Mouse (Mus musculus): ENCODE results near the gene Rbfox1. TPM values are rescaled to one million over a fixed set of nuclear protein-coding genes. Genes with fewer than 3 reads are reported as not detected.

Gene Rbfox1
- total and polyA plus RNA-seq, 2 experiments, result 0.09 TPM; not detected in 1

GRCm38 (mm10) chr16:6532077-6532995 is 647.2 kb downstream of the Rbfox1 start:
- WGBS, result 76% methylated on average over 9 of the region's 9 CpGs
- Histone ChIP-seq H3K36me3 (ENCODE audit: control insufficient read depth, insufficient read depth, low read length) (no peaks in the 10 kb centered on the region), H3K79me2 (ENCODE audit: control insufficient read depth, insufficient read depth, low read length) (no peaks in the 10 kb centered on the region), H3K27me3 (ENCODE audit: control insufficient read depth, insufficient read depth, low read length) (no peaks in the 10 kb centered on the region), H3K9ac (ENCODE audit: low read depth, low read length) (no peak overlapping the region), H3K4me1 (ENCODE audit: control insufficient read depth, insufficient read depth, low read length) (no peaks in the 10 kb centered on the region), H3K27ac (replicated peaks; ENCODE audit: insufficient read depth, low read depth, low read length) (no peak overlapping the region), H3K4me3 (ENCODE audit: insufficient read depth, low read depth, low read length) (no peak overlapping the region)
- TF ChIP-seq POLR2A (IDR thresholded peaks at IDR 0.05; ENCODE audit: extremely low read depth, insufficient read depth, low read length) (no peak), CTCF (IDR thresholded peaks at IDR 0.05; ENCODE audit: low read depth, low read length) (no peak)
- DNase-seq (ENCODE audit: extremely low read depth, low read depth, low spot score), result no peak

- H3K9ac ChIP-seq (ENCODE audit: low read depth, low read length), result no peak overlapping the region
- H3K27ac ChIP-seq (replicated peaks; ENCODE audit: insufficient read depth, low read depth, low read length), result no peak overlapping the region
- DNase-seq (ENCODE audit: extremely low read depth, low read depth, low spot score), result peak; percentile 5
- no peaks in the 10 kb centered on the region for H3K79me2 ChIP-seq (ENCODE audit: control insufficient read depth, insufficient read depth, low read length)
- WGBS, result 41% methylated on average over 4 of the region's 4 CpGs
- no peaks in the 10 kb centered on the region for H3K4me1 ChIP-seq (ENCODE audit: control insufficient read depth, insufficient read depth, low read length)
- H3K27me3 ChIP-seq (ENCODE audit: control insufficient read depth, insufficient read depth, low read length), result no peaks in the 10 kb centered on the region
- no peak overlapping the region for H3K4me3 ChIP-seq (ENCODE audit: insufficient read depth, low read depth, low read length)
- TF ChIP-seq POLR2A (IDR thresholded peaks at IDR 0.05; ENCODE audit: extremely low read depth, insufficient read depth, low read length), result no peak
- no peak for TF ChIP-seq CTCF (IDR thresholded peaks at IDR 0.05; ENCODE audit: low read depth, low read length)
- no peaks in the 10 kb centered on the region for H3K36me3 ChIP-seq (ENCODE audit: control insufficient read depth, insufficient read depth, low read length)
Observed at GRCm38 (mm10) chr16:6555776-6556175, 670.6 kb downstream of the Rbfox1 start.

- WGBS, result 73% methylated on average over 1 of the region's 1 CpGs
- Histone ChIP-seq H3K27ac (replicated peaks; ENCODE audit: insufficient read depth, low read depth, low read length) (no peak overlapping the region), H3K27me3 (ENCODE audit: control insufficient read depth, insufficient read depth, low read length) (no peaks in the 10 kb centered on the region), H3K9ac (ENCODE audit: low read depth, low read length) (no peak overlapping the region), H3K4me1 (ENCODE audit: control insufficient read depth, insufficient read depth, low read length) (no peaks in the 10 kb centered on the region), H3K4me3 (ENCODE audit: insufficient read depth, low read depth, low read length) (no peak overlapping the region), H3K36me3 (ENCODE audit: control insufficient read depth, insufficient read depth, low read length) (no peaks in the 10 kb centered on the region), H3K79me2 (ENCODE audit: control insufficient read depth, insufficient read depth, low read length) (no peaks in the 10 kb centered on the region)
- TF ChIP-seq CTCF (IDR thresholded peaks at IDR 0.05; ENCODE audit: low read depth, low read length) (no peak), POLR2A (IDR thresholded peaks at IDR 0.05; ENCODE audit: extremely low read depth, insufficient read depth, low read length) (no peak)
- DNase-seq (ENCODE audit: extremely low read depth, low read depth, low spot score), result no peak
Observed at GRCm38 (mm10) chr16:6557726-6558125, 672.6 kb downstream of the Rbfox1 start.

- 62% methylated on average over 2 of the region's 2 CpGs for WGBS
- peak; percentile 88 for DNase-seq (ENCODE audit: extremely low read depth, low read depth, low spot score)
- H3K9ac ChIP-seq (ENCODE audit: low read depth, low read length), result no peak overlapping the region
- no peaks in the 10 kb centered on the region for H3K4me1 ChIP-seq (ENCODE audit: control insufficient read depth, insufficient read depth, low read length)
- no peaks in the 10 kb centered on the region for H3K36me3 ChIP-seq (ENCODE audit: control insufficient read depth, insufficient read depth, low read length)
- no peak overlapping the region for H3K4me3 ChIP-seq (ENCODE audit: insufficient read depth, low read depth, low read length)
- TF ChIP-seq POLR2A (IDR thresholded peaks at IDR 0.05; ENCODE audit: extremely low read depth, insufficient read depth, low read length), result no peak
- no peak for TF ChIP-seq CTCF (IDR thresholded peaks at IDR 0.05; ENCODE audit: low read depth, low read length)
- H3K27me3 ChIP-seq (ENCODE audit: control insufficient read depth, insufficient read depth, low read length), result no peaks in the 10 kb centered on the region
- H3K79me2 ChIP-seq (ENCODE audit: control insufficient read depth, insufficient read depth, low read length), result no peaks in the 10 kb centered on the region
- H3K27ac ChIP-seq (replicated peaks; ENCODE audit: insufficient read depth, low read depth, low read length), result no peak overlapping the region
Observed at GRCm38 (mm10) chr16:6584700-6585099, 699.5 kb downstream of the Rbfox1 start.

- Histone ChIP-seq H3K27ac (replicated peaks; ENCODE audit: insufficient read depth, low read depth, low read length) (no peak overlapping the region), H3K79me2 (ENCODE audit: control insufficient read depth, insufficient read depth, low read length) (no peaks in the 10 kb centered on the region), H3K9ac (ENCODE audit: low read depth, low read length) (no peak overlapping the region), H3K27me3 (ENCODE audit: control insufficient read depth, insufficient read depth, low read length) (no peaks in the 10 kb centered on the region), H3K36me3 (ENCODE audit: control insufficient read depth, insufficient read depth, low read length) (no peaks in the 10 kb centered on the region), H3K4me3 (ENCODE audit: insufficient read depth, low read depth, low read length) (no peak overlapping the region), H3K4me1 (ENCODE audit: control insufficient read depth, insufficient read depth, low read length) (no peaks in the 10 kb centered on the region)
- 100% methylated on average over 1 of the region's 1 CpGs for WGBS
- no peak for TF ChIP-seq CTCF (IDR thresholded peaks at IDR 0.05; ENCODE audit: low read depth, low read length)
- no peak for TF ChIP-seq POLR2A (IDR thresholded peaks at IDR 0.05; ENCODE audit: extremely low read depth, insufficient read depth, low read length)
- DNase-seq (ENCODE audit: extremely low read depth, low read depth, low spot score), result no peak
Observed at GRCm38 (mm10) chr16:6585204-6585603, 700.0 kb downstream of the Rbfox1 start.

GRCm38 (mm10) chr16:6616526-6616925 is 731.4 kb downstream of the Rbfox1 start:
- no peak for DNase-seq (ENCODE audit: extremely low read depth, low read depth, low spot score)
- 85% methylated on average over 1 of the region's 1 CpGs for WGBS
- no peaks in the 10 kb centered on the region for H3K36me3 ChIP-seq (ENCODE audit: control insufficient read depth, insufficient read depth, low read length)
- TF ChIP-seq CTCF (IDR thresholded peaks at IDR 0.05; ENCODE audit: low read depth, low read length) (no peak), POLR2A (IDR thresholded peaks at IDR 0.05; ENCODE audit: extremely low read depth, insufficient read depth, low read length) (no peak)
- H3K4me3 ChIP-seq (ENCODE audit: insufficient read depth, low read depth, low read length), result no peak overlapping the region
- no peak overlapping the region for H3K9ac ChIP-seq (ENCODE audit: low read depth, low read length)
- no peak overlapping the region for H3K27ac ChIP-seq (replicated peaks; ENCODE audit: insufficient read depth, low read depth, low read length)
- H3K4me1 ChIP-seq (ENCODE audit: control insufficient read depth, insufficient read depth, low read length), result no peaks in the 10 kb centered on the region
- H3K27me3 ChIP-seq (ENCODE audit: control insufficient read depth, insufficient read depth, low read length), result no peaks in the 10 kb centered on the region
- H3K79me2 ChIP-seq (ENCODE audit: control insufficient read depth, insufficient read depth, low read length), result no peaks in the 10 kb centered on the region
